Mouse (Mus musculus): ENCODE results near the gene Metap1d. TPM values are rescaled to one million over a fixed set of nuclear protein-coding genes. Genes with fewer than 3 reads are reported as not detected.

Gene Metap1d
- polyA plus RNA-seq, 1 experiment: 5.7 TPM

GRCm38 (mm10) chr2:71540611-71541417 lies 87.7 kb downstream of the Metap1d start:
- Histone ChIP-seq H3K27me3 (ENCODE audit: control insufficient read depth, insufficient read depth, low read length) (peaks cover 94% of the 10 kb centered on the region), H3K36me3 (ENCODE audit: control insufficient read depth, insufficient read depth, low read length) (no peaks in the 10 kb centered on the region), H3K4me1 (ENCODE audit: control insufficient read depth, insufficient read depth, insufficient read length, low read length) (peaks cover 15% of the 10 kb centered on the region), H3K4me3 (ENCODE audit: low read depth, low read length) (no peak overlapping the region), H3K27ac (ENCODE audit: insufficient read depth, low read depth, low read length) (no peak overlapping the region)
- WGBS: 4% methylated on average over 48 of the region's 48 CpGs
- TF ChIP-seq CTCF (IDR thresholded peaks at IDR 0.05; ENCODE audit: extremely low read depth, insufficient read length, insufficient replicate concordance, low read depth, low read length) (no peak), POLR2A (IDR thresholded peaks at IDR 0.05; ENCODE audit: low read depth, low read length) (no peak)

- Histone ChIP-seq H3K4me1 (ENCODE audit: control insufficient read depth, insufficient read depth, insufficient read length, low read length) (peaks cover 23% of the 10 kb centered on the region), H3K36me3 (ENCODE audit: control insufficient read depth, insufficient read depth, low read length) (no peaks in the 10 kb centered on the region), H3K4me3 (ENCODE audit: low read depth, low read length) (no peak overlapping the region), H3K27me3 (ENCODE audit: control insufficient read depth, insufficient read depth, low read length) (peaks cover 94% of the 10 kb centered on the region), H3K27ac (ENCODE audit: insufficient read depth, low read depth, low read length) (no peak overlapping the region)
- WGBS: 6% methylated on average over 37 of the region's 37 CpGs
- no peak for TF ChIP-seq CTCF (IDR thresholded peaks at IDR 0.05; ENCODE audit: extremely low read depth, insufficient read length, insufficient replicate concordance, low read depth, low read length)
- TF ChIP-seq POLR2A (IDR thresholded peaks at IDR 0.05; ENCODE audit: low read depth, low read length): no peak
Measured at GRCm38 (mm10) chr2:71541418-71542226, 88.5 kb downstream of the Metap1d start.

GRCm38 (mm10) chr2:71542227-71542815 lies 89.2 kb downstream of the Metap1d start:
- no peak overlapping the region for H3K4me3 ChIP-seq (ENCODE audit: low read depth, low read length)

GRCm38 (mm10) chr2:71542816-71543301 lies 89.8 kb downstream of the Metap1d start:
- Histone ChIP-seq H3K27me3 (ENCODE audit: control insufficient read depth, insufficient read depth, low read length) (peaks cover 89% of the 10 kb centered on the region), H3K4me3 (ENCODE audit: low read depth, low read length) (peak overlapping the region; percentile 28)
- WGBS: 3% methylated on average over 29 of the region's 30 CpGs

More at GRCm38 (mm10) chr2:71542227-71542815, 89.2 kb downstream of the Metap1d start:
- Histone ChIP-seq H3K27me3 (ENCODE audit: control insufficient read depth, insufficient read depth, low read length) (peaks cover 94% of the 10 kb centered on the region), H3K4me1 (ENCODE audit: control insufficient read depth, insufficient read depth, insufficient read length, low read length) (peaks cover 26% of the 10 kb centered on the region), H3K27ac (ENCODE audit: insufficient read depth, low read depth, low read length) (no peak overlapping the region), H3K36me3 (ENCODE audit: control insufficient read depth, insufficient read depth, low read length) (no peaks in the 10 kb centered on the region)
- 7% methylated on average over 11 of the region's 11 CpGs for WGBS
- TF ChIP-seq POLR2A (IDR thresholded peaks at IDR 0.05; ENCODE audit: low read depth, low read length) (no peak), CTCF (IDR thresholded peaks at IDR 0.05; ENCODE audit: extremely low read depth, insufficient read length, insufficient replicate concordance, low read depth, low read length) (no peak)

GRCm38 (mm10) chr2:71543531-71543930 lies 90.5 kb downstream of the Metap1d start:
- TF ChIP-seq CTCF (IDR thresholded peaks at IDR 0.05; ENCODE audit: extremely low read depth, insufficient read length, insufficient replicate concordance, low read depth, low read length) (no peak), POLR2A (IDR thresholded peaks at IDR 0.05; ENCODE audit: low read depth, low read length) (no peak)
- WGBS: 7% methylated on average over 9 of the region's 9 CpGs
- no peak overlapping the region for H3K27ac ChIP-seq (ENCODE audit: insufficient read depth, low read depth, low read length)
- no peaks in the 10 kb centered on the region for H3K36me3 ChIP-seq (ENCODE audit: control insufficient read depth, insufficient read depth, low read length)
- H3K4me3 ChIP-seq (ENCODE audit: low read depth, low read length): no peak overlapping the region
- H3K4me1 ChIP-seq (ENCODE audit: control insufficient read depth, insufficient read depth, insufficient read length, low read length): peaks cover 26% of the 10 kb centered on the region
- H3K27me3 ChIP-seq (ENCODE audit: control insufficient read depth, insufficient read depth, low read length): peaks cover 89% of the 10 kb centered on the region

More at GRCm38 (mm10) chr2:71542816-71543301, 89.8 kb downstream of the Metap1d start:
- Histone ChIP-seq H3K27ac (ENCODE audit: insufficient read depth, low read depth, low read length) (no peak overlapping the region), H3K4me1 (ENCODE audit: control insufficient read depth, insufficient read depth, insufficient read length, low read length) (peaks cover 26% of the 10 kb centered on the region), H3K36me3 (ENCODE audit: control insufficient read depth, insufficient read depth, low read length) (no peaks in the 10 kb centered on the region)
- TF ChIP-seq POLR2A (IDR thresholded peaks at IDR 0.05; ENCODE audit: low read depth, low read length) (no peak), CTCF (IDR thresholded peaks at IDR 0.05; ENCODE audit: extremely low read depth, insufficient read length, insufficient replicate concordance, low read depth, low read length) (no peak)

- TF ChIP-seq CTCF (IDR thresholded peaks at IDR 0.05; ENCODE audit: extremely low read depth, insufficient read length, insufficient replicate concordance, low read depth, low read length) (no peak), POLR2A (IDR thresholded peaks at IDR 0.05; ENCODE audit: low read depth, low read length) (no peak)
- Histone ChIP-seq H3K27me3 (ENCODE audit: control insufficient read depth, insufficient read depth, low read length) (peaks cover 89% of the 10 kb centered on the region), H3K27ac (ENCODE audit: insufficient read depth, low read depth, low read length) (no peak overlapping the region), H3K4me1 (ENCODE audit: control insufficient read depth, insufficient read depth, insufficient read length, low read length) (peaks cover 26% of the 10 kb centered on the region), H3K4me3 (ENCODE audit: low read depth, low read length) (no peak overlapping the region), H3K36me3 (ENCODE audit: control insufficient read depth, insufficient read depth, low read length) (no peaks in the 10 kb centered on the region)
- 7% methylated on average over 20 of the region's 20 CpGs for WGBS
Measured at GRCm38 (mm10) chr2:71543948-71544347, 90.9 kb downstream of the Metap1d start.
